Mouse (Mus musculus): ENCODE data around the gene Ap1b1. TPM values are rescaled to one million over a fixed set of nuclear protein-coding genes. Genes with fewer than 3 reads are reported as not detected.

The Ap1b1 gene
- polyA plus RNA-seq, 1 experiment from 2014 or later = 55.7 TPM

- H3K4me3 ChIP-seq = no peak overlapping the region
- no peaks in the 10 kb centered on the region for H3K27me3 ChIP-seq (ENCODE audit: insufficient read depth, poor library complexity, severe bottlenecking)
- H3K9me3 ChIP-seq = no peaks in the 10 kb centered on the region
- 98% methylated on average over 1 of the region's 1 CpGs for WGBS
- no peaks in the 10 kb centered on the region for H3K4me1 ChIP-seq
- DNase-seq (ENCODE audit: low spot score) = no peak
- no peak overlapping the region for H3K27ac ChIP-seq
- H3K36me3 ChIP-seq = peaks cover 96% of the 10 kb centered on the region
These were observed 102.5 kb downstream of the Ap1b1 start for GRCm38 (mm10) chr11:5089147-5089546.

DNA sequence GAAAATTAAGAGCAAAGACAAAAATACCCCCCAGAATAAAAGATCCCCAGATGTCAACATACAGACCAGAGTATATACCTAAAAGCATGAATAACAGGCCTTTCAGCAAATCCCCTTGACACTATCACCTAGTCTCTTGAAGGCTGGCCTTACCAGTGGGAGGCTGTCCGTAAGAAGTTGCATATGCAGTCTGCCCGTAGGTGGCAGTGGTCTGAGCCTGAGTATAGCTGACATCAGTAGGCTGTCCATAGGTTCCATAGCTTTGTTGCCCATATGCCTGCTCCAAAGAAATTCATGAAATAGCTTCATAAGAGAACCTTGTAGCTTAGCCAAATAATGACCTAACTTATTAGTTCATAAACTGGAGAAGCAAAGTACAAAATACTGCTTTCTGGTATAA, 105.1 kb downstream of the Ap1b1 start:
- Histone ChIP-seq H3K36me3 (peaks cover 75% of the 10 kb centered on the region), H3K4me1 (peaks cover 4% of the 10 kb centered on the region; the same call in 1 of the 2 replicates), H3K27me3 (ENCODE audit: insufficient read depth, poor library complexity, severe bottlenecking) (no peaks in the 10 kb centered on the region), H3K4me3 (no peak overlapping the region), H3K27ac (no peak overlapping the region), H3K9me3 (no peaks in the 10 kb centered on the region)
- WGBS = 52% methylated on average over 2 of the region's 2 CpGs
- no peak for DNase-seq (ENCODE audit: low spot score)

Small RNA genes lying within 50 kb of the gene (microRNA-seq; reads per million reads assigned to microRNA genes)
- gene Gm47296 = not detected

Other genes with a start within 250 kb of the Ap1b1 start
- gene Cabp7, start 240.0 kb upstream of the Ap1b1 start, polyA plus RNA-seq (2016; fragmentation: Nextera tagmentation; extraction: Ambion mirVana) = 0.11 and 0.15 TPM in 2 replicates
- gene Nf2, start 137.3 kb upstream of the Ap1b1 start, polyA plus RNA-seq (2016; fragmentation: Nextera tagmentation; extraction: Ambion mirVana) = 43.2 and 52.5 TPM in 2 replicates
- gene Nipsnap1, start 112.9 kb upstream of the Ap1b1 start, polyA plus RNA-seq (2016; fragmentation: Nextera tagmentation; extraction: Ambion mirVana) = 43.6 and 60.9 TPM in 2 replicates
- gene Thoc5, start 91.5 kb upstream of the Ap1b1 start, polyA plus RNA-seq (2016; fragmentation: Nextera tagmentation; extraction: Ambion mirVana) = 32.2 and 36.9 TPM in 2 replicates
- 0.39 and 0.74 TPM in 2 replicates for gene Nefh, start 38.8 kb upstream of the Ap1b1 start, polyA plus RNA-seq (2016; fragmentation: Nextera tagmentation; extraction: Ambion mirVana)
- 1.1 and 1.4 TPM in 2 replicates for gene Rasl10a, start 71.3 kb downstream of the Ap1b1 start, polyA plus RNA-seq (2016; fragmentation: Nextera tagmentation; extraction: Ambion mirVana)
- 27.0 and 34.4 TPM in 2 replicates for gene Gas2l1, start 78.5 kb downstream of the Ap1b1 start, polyA plus RNA-seq (2016; fragmentation: Nextera tagmentation; extraction: Ambion mirVana)
- gene Rhbdd3, start 112.1 kb downstream of the Ap1b1 start, polyA plus RNA-seq (2016; fragmentation: Nextera tagmentation; extraction: Ambion mirVana) = 34.2 and 35.0 TPM in 2 replicates
- 569 and 680 TPM in 2 replicates for gene Ewsr1, start 112.4 kb downstream of the Ap1b1 start, polyA plus RNA-seq (2016; fragmentation: Nextera tagmentation; extraction: Ambion mirVana)
- 11.8 and 14.6 TPM in 2 replicates for gene Emid1, start 165.4 kb downstream of the Ap1b1 start, polyA plus RNA-seq (2016; fragmentation: Nextera tagmentation; extraction: Ambion mirVana)

Data from heart, embryonic 10.5 days (tissue).